Mouse (Mus musculus) heart, embryonic 11.5 days (tissue): ENCODE measurements around the gene Grid1. TPM values are rescaled to one million over a fixed set of nuclear protein-coding genes. Genes with fewer than 3 reads are reported as not detected.

ENCODE experiments used
- ATAC-seq: fragments of 200-750 bp; cut with Nextera tagmentation; replicated peaks from 2 replicates; pipeline ENCODE4 v1.8.0; 2017; ENCODE audit warnings: moderate library complexity; ENCODE audit not compliant: insufficient number of reproducible peaks, low FRiP score, low TSS enrichment
- H3K27ac ChIP-seq: fragments of 300-500 bp; sonication (generic); 2 replicates; pipeline ENCODE4 v1.5.1; 2014; ENCODE audit warnings: mild to moderate bottlenecking, low read depth, low read length
- H3K27me3 ChIP-seq: fragments of 300-500 bp; sonication (generic); 2 replicates; pipeline ENCODE4 v1.6.1; 2014; ENCODE audit warnings: mild to moderate bottlenecking, low read length, mixed read lengths; ENCODE audit not compliant: control insufficient read depth, insufficient read depth
- H3K36me3 ChIP-seq: fragments of 300-500 bp; sonication (generic); 2 replicates; pipeline ENCODE4 v1.6.1; 2014; ENCODE audit warnings: mild to moderate bottlenecking, low read length, moderate library complexity, mixed read lengths; ENCODE audit not compliant: control insufficient read depth, insufficient read depth
- H3K4me1 ChIP-seq: fragments of 300-500 bp; sonication (generic); 2 replicates; pipeline ENCODE4 v1.6.1; 2014; ENCODE audit warnings: low read length; ENCODE audit not compliant: control insufficient read depth, insufficient read depth
- H3K4me2 ChIP-seq: fragments of 300-500 bp; sonication (generic); 2 replicates; pipeline ENCODE4 v1.6.1; 2014; ENCODE audit warnings: mild to moderate bottlenecking, moderate library complexity
- H3K4me3 ChIP-seq: fragments of 300-500 bp; sonication (generic); 2 replicates; pipeline ENCODE4 v1.5.1; 2014; ENCODE audit warnings: low read depth, low read length
- H3K9ac ChIP-seq: fragments of 300-500 bp; sonication (generic); 2 replicates; pipeline ENCODE4 v1.6.1; 2014; ENCODE audit warnings: mild to moderate bottlenecking, low read depth, low read length, moderate library complexity
- H3K9me3 ChIP-seq: fragments of 300-500 bp; sonication (generic); replicated peaks from 2 replicates; pipeline ENCODE4 v1.6.1; 2016; ENCODE audit warnings: low read length; ENCODE audit not compliant: control insufficient read depth
- WGBS: fragments of 180-500 bp; shearing (Covaris S2); extraction: QIAGEN DNeasy Blood & Tissue Kit; methylation state at CpG from one replicate; pipeline ENCODE4 v1.1.7; 2014; ENCODE audit not compliant: insufficient replicate concordance; 5-methylcytosine and 5-hydroxymethylcytosine counted together
- polyA plus RNA-seq: library from polyadenylated mRNA; unstranded; fragments of >200 nt; fragmentation: Nextera tagmentation; extraction: Ambion mirVana; gene quantifications from 2 replicates; pipeline ENCODE4 v1.2.1, GENCODE M21; 2014

The Grid1 gene
- polyA plus RNA-seq, 1 experiment from 2014 or later, result 0.57 TPM

- Histone ChIP-seq H3K27me3 (no peaks in the 10 kb centered on the region), H3K4me3 (no peak overlapping the region), H3K36me3 (no peaks in the 10 kb centered on the region), H3K4me1 (no peaks in the 10 kb centered on the region), H3K9me3 (no peaks in the 10 kb centered on the region), H3K9ac (no peak overlapping the region), H3K27ac (no peak overlapping the region), H3K4me2 (no peak overlapping the region)
- no peak for ATAC-seq
- WGBS, result 89% methylated on average over 3 of the region's 3 CpGs
Measured at GRCm38 (mm10) chr14:34844166-34844565, 24.3 kb downstream of the Grid1 start.

GRCm38 (mm10) chr14:34846799-34847198, 26.9 kb downstream of the Grid1 start:
- Histone ChIP-seq H3K27me3 (no peaks in the 10 kb centered on the region), H3K27ac (no peak overlapping the region), H3K4me3 (no peak overlapping the region), H3K9ac (no peak overlapping the region), H3K4me2 (no peak overlapping the region), H3K36me3 (no peaks in the 10 kb centered on the region), H3K4me1 (no peaks in the 10 kb centered on the region), H3K9me3 (no peaks in the 10 kb centered on the region)
- WGBS, result 58% methylated on average over 4 of the region's 4 CpGs
- ATAC-seq, result no peak

GRCm38 (mm10) chr14:34847625-34848024, 27.7 kb downstream of the Grid1 start:
- WGBS, result 79% methylated on average over 5 of the region's 5 CpGs
- no peak for ATAC-seq
- no peak overlapping the region for H3K4me3 ChIP-seq
- H3K4me2 ChIP-seq, result no peak overlapping the region
- H3K4me1 ChIP-seq, result no peaks in the 10 kb centered on the region
- H3K9ac ChIP-seq, result no peak overlapping the region
- no peaks in the 10 kb centered on the region for H3K36me3 ChIP-seq
- H3K27me3 ChIP-seq, result no peaks in the 10 kb centered on the region
- H3K9me3 ChIP-seq, result no peaks in the 10 kb centered on the region
- no peak overlapping the region for H3K27ac ChIP-seq

- H3K9me3 ChIP-seq, result no peaks in the 10 kb centered on the region
- H3K4me3 ChIP-seq, result no peak overlapping the region
- no peak overlapping the region for H3K27ac ChIP-seq
- no peak for ATAC-seq
- H3K4me2 ChIP-seq, result no peak overlapping the region
- WGBS, result 65% methylated on average over 9 of the region's 9 CpGs
- no peaks in the 10 kb centered on the region for H3K4me1 ChIP-seq
- H3K36me3 ChIP-seq, result no peaks in the 10 kb centered on the region
- no peak overlapping the region for H3K9ac ChIP-seq
- H3K27me3 ChIP-seq, result no peaks in the 10 kb centered on the region
Measured at GRCm38 (mm10) chr14:34860891-34861780, 41.2 kb downstream of the Grid1 start.

- Histone ChIP-seq H3K4me1 (no peaks in the 10 kb centered on the region), H3K27me3 (no peaks in the 10 kb centered on the region), H3K36me3 (no peaks in the 10 kb centered on the region), H3K4me2 (no peak overlapping the region), H3K27ac (no peak overlapping the region), H3K4me3 (no peak overlapping the region), H3K9ac (no peak overlapping the region), H3K9me3 (no peaks in the 10 kb centered on the region)
- no peak for ATAC-seq
- 19% methylated on average over 5 of the region's 5 CpGs for WGBS
Measured at GRCm38 (mm10) chr14:34867266-34867665, 47.4 kb downstream of the Grid1 start.

GRCm38 (mm10) chr14:34868513-34869260, 48.8 kb downstream of the Grid1 start:
- Histone ChIP-seq H3K27ac (no peak overlapping the region), H3K9ac (no peak overlapping the region), H3K4me2 (no peak overlapping the region), H3K36me3 (no peaks in the 10 kb centered on the region), H3K4me1 (no peaks in the 10 kb centered on the region), H3K9me3 (no peaks in the 10 kb centered on the region), H3K4me3 (no peak overlapping the region), H3K27me3 (no peaks in the 10 kb centered on the region)
- no peak for ATAC-seq
- WGBS, result 65% methylated on average over 6 of the region's 6 CpGs

- H3K27me3 ChIP-seq, result peaks cover 17% of the 10 kb centered on the region
- H3K4me2 ChIP-seq, result no peak overlapping the region
- H3K27ac ChIP-seq, result no peak overlapping the region
- H3K9ac ChIP-seq, result no peak overlapping the region
- H3K9me3 ChIP-seq, result no peaks in the 10 kb centered on the region
- H3K4me1 ChIP-seq, result no peaks in the 10 kb centered on the region
- H3K36me3 ChIP-seq, result no peaks in the 10 kb centered on the region
- WGBS, result 27% methylated on average over 6 of the region's 6 CpGs
- ATAC-seq, result no peak
- H3K4me3 ChIP-seq, result no peak overlapping the region
Measured at GRCm38 (mm10) chr14:34879996-34880395, 60.1 kb downstream of the Grid1 start.

- 22% methylated on average over 8 of the region's 8 CpGs for WGBS
- ATAC-seq, result no peak
- H3K27me3 ChIP-seq, result peaks cover 17% of the 10 kb centered on the region
Measured at GRCm38 (mm10) chr14:34880431-34881421, 60.8 kb downstream of the Grid1 start.

More at GRCm38 (mm10) chr14:34880431-34881421, 60.8 kb downstream of the Grid1 start:
- Histone ChIP-seq H3K36me3 (no peaks in the 10 kb centered on the region), H3K4me1 (no peaks in the 10 kb centered on the region), H3K4me3 (no peak overlapping the region), H3K9me3 (no peaks in the 10 kb centered on the region), H3K27ac (no peak overlapping the region), H3K4me2 (no peak overlapping the region), H3K9ac (no peak overlapping the region)
